Mouse (Mus musculus) spleen, adult 2 months (tissue): Measurements from ENCODE around the gene Scn8a.

Source experiments
- CTCF ChIP-seq: fragments of 200-500 bp; IDR thresholded peaks from 2 replicates; pipeline ENCODE4 v1.5.1; 2011; ENCODE audit warnings: mild to moderate bottlenecking, inconsistent platforms; ENCODE audit not compliant: insufficient read depth, insufficient read length, insufficient replicate concordance; ENCODE audit errors: extremely low read depth
- POLR2A ChIP-seq: fragments of 200-500 bp; IDR thresholded peaks from 2 replicates; pipeline ENCODE4 v1.6.1; 2011; ENCODE audit warnings: low read depth, low read length, inconsistent platforms

- TF ChIP-seq POLR2A (no peak), CTCF (no peak)
Measured at GRCm38 (mm10) chr15:100825249-100825856, 44.3 kb upstream of the Scn8a start.
